Mouse (Mus musculus): ENCODE measurements at regions not wholly inside any gene's neighbourhood (a gene's known extent, or its start where the extent isn't known, plus 50 kb on each side); places are given as distances from the start of the nearest gene placed in this dataset.

- TF ChIP-seq POLR2A (IDR thresholded peaks at IDR 0.05; ENCODE audit: extremely low read depth, insufficient read depth, low read length) (no peak), CTCF (IDR thresholded peaks at IDR 0.05; ENCODE audit: extremely low read depth, insufficient read depth, low read length) (no peak)
Measured at GRCm38 (mm10) chr1:169842490-169842889, 86.0 kb upstream of the Ccdc190 start.

All from cortical plate, adult 2 months (tissue).